Mouse (Mus musculus) intestine, embryonic 16.5 days (tissue): ENCODE measurements at regions not wholly inside any gene's neighbourhood (a gene's known extent, or its start where the extent isn't known, plus 50 kb on each side); places are given as distances from the start of the nearest gene placed in this dataset.

Source experiments
- ATAC-seq: fragments of 200-750 bp; cut with Nextera tagmentation; 2 replicates; pipeline ENCODE4 v1.8.0; 2017; ENCODE audit warnings: moderate TSS enrichment, moderate library complexity
- H3K27ac ChIP-seq: fragments of 300-500 bp; sonication (generic); 2 replicates; pipeline ENCODE4 v1.5.1; 2014; ENCODE audit warnings: mild to moderate bottlenecking, low read length
- H3K27me3 ChIP-seq: fragments of 300-500 bp; sonication (generic); replicated peaks from 2 replicates; pipeline ENCODE4 v1.6.1; 2014; ENCODE audit warnings: low read length, control low read depth, mixed read lengths; ENCODE audit not compliant: control insufficient read depth, insufficient read depth
- H3K36me3 ChIP-seq: fragments of 300-500 bp; sonication (generic); 2 replicates; pipeline ENCODE4 v1.6.1; 2014; ENCODE audit warnings: low read length, control low read depth; ENCODE audit not compliant: control insufficient read depth, insufficient read depth
- H3K4me1 ChIP-seq: fragments of 300-500 bp; sonication (generic); 2 replicates; pipeline ENCODE4 v1.6.1; 2014; ENCODE audit warnings: low read length, control low read depth, mixed read lengths; ENCODE audit not compliant: control insufficient read depth, insufficient read depth
- H3K4me2 ChIP-seq: fragments of 300-500 bp; sonication (generic); 2 replicates; pipeline ENCODE4 v1.6.1; 2014; ENCODE audit warnings: low read depth, low read length, control low read depth
- H3K4me3 ChIP-seq: fragments of 300-500 bp; sonication (generic); 2 replicates; pipeline ENCODE4 v1.5.1; 2014; ENCODE audit warnings: mild to moderate bottlenecking, low read length
- H3K9ac ChIP-seq: fragments of 300-500 bp; sonication (generic); 2 replicates; pipeline ENCODE4 v1.6.1; 2014; ENCODE audit warnings: low read depth, low read length
- H3K9me3 ChIP-seq: fragments of 300-500 bp; sonication (generic); 2 replicates; pipeline ENCODE4 v1.6.1; 2016; ENCODE audit warnings: low read length, control low read depth; ENCODE audit not compliant: control insufficient read depth
- WGBS: fragments of 180-500 bp; shearing (Covaris S2); extraction: QIAGEN DNeasy Blood & Tissue Kit; methylation state at CpG from one replicate; pipeline ENCODE4 v1.1.7; 2014; 5-methylcytosine and 5-hydroxymethylcytosine counted together

DNA sequence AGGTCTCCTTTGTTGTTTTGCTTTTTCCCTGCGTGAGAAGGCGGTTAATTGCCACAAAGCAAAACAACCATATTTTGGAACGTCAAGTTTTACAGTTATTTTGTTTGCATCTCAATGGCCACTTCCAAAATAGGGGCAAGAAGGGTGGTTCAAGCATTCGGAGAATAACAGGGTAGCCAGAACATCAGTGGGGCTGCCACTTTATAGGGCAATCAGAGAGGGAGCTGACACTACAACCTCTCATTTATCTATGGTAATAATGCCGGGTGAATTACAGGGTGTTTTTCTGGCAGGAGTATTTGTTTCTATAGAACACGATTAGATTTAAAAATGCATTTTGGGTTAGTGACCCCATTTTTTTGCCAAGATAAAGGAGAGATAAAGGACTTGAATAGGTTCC, 173.9 kb upstream of the Igfbp7 start:
- no peak overlapping the region for H3K27ac ChIP-seq
- no peaks in the 10 kb centered on the region for H3K36me3 ChIP-seq
- no peak overlapping the region for H3K9ac ChIP-seq
- H3K4me3 ChIP-seq: no peak overlapping the region
- no peaks in the 10 kb centered on the region for H3K9me3 ChIP-seq
- no peak for ATAC-seq
- no peak overlapping the region for H3K4me2 ChIP-seq
- WGBS: 60% methylated on average over 6 of the region's 6 CpGs
- H3K4me1 ChIP-seq: peaks cover 4% of the 10 kb centered on the region; the same call in 1 of the 2 replicates
- no peaks in the 10 kb centered on the region for H3K27me3 ChIP-seq

DNA sequence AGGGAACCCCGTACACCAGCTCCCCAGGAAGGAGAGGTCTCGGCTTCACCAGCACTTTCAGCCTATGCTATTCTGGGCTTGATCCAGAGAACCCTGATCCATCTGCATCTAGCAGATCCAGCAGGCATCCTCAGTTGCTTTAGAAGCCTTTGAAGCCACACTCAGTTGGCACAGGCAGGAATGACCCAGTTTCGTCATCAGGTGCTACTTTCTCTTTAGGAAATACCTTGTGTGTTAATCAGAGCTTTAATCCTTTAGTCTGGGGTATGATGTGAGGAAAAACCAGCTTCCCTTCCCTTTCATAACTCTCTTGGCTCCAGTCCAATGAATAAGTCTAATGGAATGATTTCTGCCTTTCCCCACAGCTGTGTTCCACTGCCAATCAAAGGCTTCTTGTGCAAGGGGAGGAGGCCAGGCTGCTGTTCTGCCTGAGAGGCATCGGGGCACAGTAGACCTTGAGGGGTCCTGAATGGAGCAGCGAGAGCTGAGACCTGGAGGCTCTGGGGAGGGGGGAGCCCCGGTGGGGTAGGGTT, 173.3 kb upstream of the Igfbp7 start:
- H3K4me2 ChIP-seq: no peak overlapping the region
- no peak overlapping the region for H3K9ac ChIP-seq
- no peaks in the 10 kb centered on the region for H3K9me3 ChIP-seq
- ATAC-seq: peak; percentile 56; the same call in 1 of the 2 replicates
- no peaks in the 10 kb centered on the region for H3K36me3 ChIP-seq
- peaks cover 4% of the 10 kb centered on the region; the same call in 1 of the 2 replicates for H3K4me1 ChIP-seq
- WGBS: 48% methylated on average over 6 of the region's 6 CpGs
- no peak overlapping the region for H3K4me3 ChIP-seq
- no peak overlapping the region for H3K27ac ChIP-seq
- H3K27me3 ChIP-seq: no peaks in the 10 kb centered on the region

DNA sequence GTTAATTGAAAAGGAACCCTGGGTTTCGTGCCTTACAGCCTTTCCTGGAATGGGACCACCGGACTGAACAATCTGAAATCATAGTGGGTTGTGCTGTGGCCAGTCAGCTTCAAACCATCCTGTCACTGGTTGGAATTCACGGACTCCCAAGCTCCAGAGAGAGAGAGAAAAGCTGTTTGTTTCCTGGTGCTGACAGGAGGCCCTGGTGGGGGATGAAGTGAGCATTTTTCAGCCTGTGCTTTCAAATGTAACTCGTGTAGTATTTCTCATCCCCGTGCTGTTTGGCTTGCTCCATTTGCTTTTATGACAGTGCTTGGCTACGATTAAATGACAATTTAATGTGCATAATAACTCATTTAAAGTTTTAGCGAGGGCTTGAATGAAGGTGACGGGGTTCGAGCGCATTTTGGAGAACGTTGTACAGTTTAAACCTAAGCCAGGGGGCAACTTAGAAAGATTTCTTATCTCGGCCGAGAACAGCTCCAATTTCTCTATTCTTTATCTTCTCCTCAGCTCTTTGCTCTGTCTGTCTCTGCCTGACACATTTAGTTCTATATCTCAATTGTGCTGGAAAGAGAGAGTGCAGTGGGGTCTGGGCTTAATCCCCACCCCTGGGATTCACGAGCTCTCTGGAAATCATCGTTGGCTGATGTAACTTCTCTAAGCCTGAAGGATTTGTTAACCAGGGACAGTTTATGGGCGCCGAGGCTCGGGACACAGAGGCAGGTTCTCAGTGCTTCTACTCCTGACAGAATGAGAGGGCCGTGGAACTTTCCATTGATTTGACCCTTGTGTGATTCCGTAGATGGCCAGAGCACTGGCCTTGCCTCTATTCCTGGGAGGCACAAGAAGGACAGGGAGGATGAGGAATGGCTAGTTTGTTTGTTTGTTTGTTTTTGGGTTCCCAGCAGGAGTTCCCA, 172.2 kb upstream of the Igfbp7 start:
- no peak overlapping the region for H3K27ac ChIP-seq
- no peak overlapping the region for H3K9ac ChIP-seq
- no peaks in the 10 kb centered on the region for H3K9me3 ChIP-seq
- H3K4me3 ChIP-seq: no peak overlapping the region
- no peak for ATAC-seq
- H3K36me3 ChIP-seq: no peaks in the 10 kb centered on the region
- H3K4me2 ChIP-seq: no peak overlapping the region
- 36% methylated on average over 20 of the region's 20 CpGs for WGBS
- peaks cover 4% of the 10 kb centered on the region; the same call in 1 of the 2 replicates for H3K4me1 ChIP-seq
- no peaks in the 10 kb centered on the region for H3K27me3 ChIP-seq

DNA sequence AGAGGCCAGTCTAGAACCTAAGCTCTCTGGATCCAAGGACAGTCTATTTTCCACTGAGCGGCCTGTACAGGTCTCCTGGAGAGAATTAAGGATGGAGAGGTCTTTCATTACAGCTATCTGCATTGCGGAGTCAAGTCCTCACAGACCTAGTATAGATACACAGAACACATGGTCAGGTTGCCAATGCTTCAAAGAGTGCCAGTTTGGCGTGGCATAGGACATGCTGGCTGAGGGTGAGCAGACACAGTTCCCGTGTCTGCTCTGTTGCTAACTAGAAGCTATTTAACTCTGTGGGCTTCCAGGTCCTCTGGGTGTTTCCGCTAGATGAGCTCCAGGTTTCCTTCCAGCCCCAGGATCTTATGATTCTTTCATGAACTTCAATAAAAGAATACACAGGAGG, 169.0 kb upstream of the Igfbp7 start:
- Histone ChIP-seq H3K27me3 (no peaks in the 10 kb centered on the region), H3K4me3 (no peak overlapping the region), H3K27ac (no peak overlapping the region), H3K9ac (no peak overlapping the region), H3K4me1 (peaks cover 4% of the 10 kb centered on the region; the same call in 1 of the 2 replicates), H3K9me3 (no peaks in the 10 kb centered on the region), H3K36me3 (no peaks in the 10 kb centered on the region), H3K4me2 (no peak overlapping the region)
- ATAC-seq: no peak
- 89% methylated on average over 5 of the region's 5 CpGs for WGBS

DNA sequence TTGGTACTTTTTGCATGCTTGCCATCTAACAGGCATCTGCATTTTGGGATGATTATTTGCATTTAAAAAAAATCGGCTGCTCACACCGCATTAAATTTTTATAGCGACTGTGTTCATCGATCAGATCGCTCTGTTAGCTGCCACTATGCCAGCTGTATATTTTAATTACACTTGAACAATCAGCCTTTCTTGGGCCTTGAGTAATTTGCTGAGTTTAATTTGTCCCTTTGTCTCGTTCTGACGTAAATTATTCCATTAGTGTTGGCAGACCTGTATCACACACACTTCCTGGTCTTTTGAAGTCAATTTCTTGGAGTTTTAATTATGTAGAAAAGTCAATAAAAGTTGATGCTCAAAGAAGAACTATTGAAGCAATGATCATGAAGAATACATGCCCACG, 167.9 kb upstream of the Igfbp7 start:
- Histone ChIP-seq H3K4me1 (no peaks in the 10 kb centered on the region; the same call in 1 of the 2 replicates), H3K27me3 (no peaks in the 10 kb centered on the region), H3K4me2 (no peak overlapping the region), H3K9ac (no peak overlapping the region), H3K9me3 (no peaks in the 10 kb centered on the region), H3K27ac (no peak overlapping the region), H3K4me3 (no peak overlapping the region), H3K36me3 (no peaks in the 10 kb centered on the region)
- 83% methylated on average over 8 of the region's 8 CpGs for WGBS
- ATAC-seq: no peak

DNA sequence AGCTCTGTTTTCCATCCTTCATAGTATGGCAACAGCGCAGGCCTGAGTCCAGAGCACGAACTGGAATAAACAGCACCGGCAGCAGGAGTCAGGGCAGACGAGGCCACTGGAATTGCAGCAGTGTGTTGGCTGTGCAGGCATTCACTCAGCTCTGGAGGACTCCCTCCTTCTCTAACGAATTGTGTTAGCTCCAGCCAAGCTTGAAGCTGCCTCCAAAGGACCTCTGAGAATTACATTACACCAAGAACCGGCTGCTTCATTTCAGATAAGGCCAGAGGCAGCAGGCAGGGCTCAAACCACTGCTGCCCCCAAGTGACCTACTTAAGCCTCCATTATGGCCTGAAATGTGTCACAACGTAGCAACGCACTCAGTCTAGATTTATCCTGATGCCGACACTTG, 162.5 kb upstream of the Igfbp7 start:
- no peak overlapping the region for H3K9ac ChIP-seq
- no peaks in the 10 kb centered on the region for H3K4me1 ChIP-seq
- no peak overlapping the region for H3K4me3 ChIP-seq
- H3K9me3 ChIP-seq: no peaks in the 10 kb centered on the region
- H3K27me3 ChIP-seq: no peaks in the 10 kb centered on the region
- no peak overlapping the region for H3K4me2 ChIP-seq
- no peaks in the 10 kb centered on the region for H3K36me3 ChIP-seq
- H3K27ac ChIP-seq: no peak overlapping the region
- WGBS: 68% methylated on average over 9 of the region's 9 CpGs
- no peak for ATAC-seq

DNA sequence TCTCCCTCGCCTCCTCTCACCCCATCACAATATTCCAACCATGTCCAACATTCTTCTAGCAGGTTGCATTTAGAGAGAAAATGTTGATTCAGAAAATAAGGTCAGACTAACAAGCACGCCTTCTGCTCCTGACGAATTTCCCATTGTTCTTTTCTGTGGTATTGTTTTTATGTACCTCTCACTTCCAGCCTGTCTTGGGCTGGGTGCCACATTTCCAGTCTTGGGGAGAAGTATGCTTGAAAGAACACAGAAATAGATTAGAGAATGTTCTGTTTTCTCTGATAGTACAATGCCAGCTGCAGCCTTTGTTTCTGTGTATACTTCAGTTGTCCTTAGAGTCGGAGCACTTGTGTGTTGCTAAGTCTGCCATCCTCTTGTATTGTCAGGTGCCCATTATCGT, 160.3 kb upstream of the Igfbp7 start:
- Histone ChIP-seq H3K9me3 (no peaks in the 10 kb centered on the region), H3K27ac (no peak overlapping the region), H3K36me3 (no peaks in the 10 kb centered on the region), H3K4me3 (no peak overlapping the region), H3K9ac (no peak overlapping the region), H3K4me1 (no peaks in the 10 kb centered on the region), H3K27me3 (no peaks in the 10 kb centered on the region), H3K4me2 (no peak overlapping the region)
- ATAC-seq: no peak
- WGBS: 80% methylated on average over 5 of the region's 5 CpGs

DNA sequence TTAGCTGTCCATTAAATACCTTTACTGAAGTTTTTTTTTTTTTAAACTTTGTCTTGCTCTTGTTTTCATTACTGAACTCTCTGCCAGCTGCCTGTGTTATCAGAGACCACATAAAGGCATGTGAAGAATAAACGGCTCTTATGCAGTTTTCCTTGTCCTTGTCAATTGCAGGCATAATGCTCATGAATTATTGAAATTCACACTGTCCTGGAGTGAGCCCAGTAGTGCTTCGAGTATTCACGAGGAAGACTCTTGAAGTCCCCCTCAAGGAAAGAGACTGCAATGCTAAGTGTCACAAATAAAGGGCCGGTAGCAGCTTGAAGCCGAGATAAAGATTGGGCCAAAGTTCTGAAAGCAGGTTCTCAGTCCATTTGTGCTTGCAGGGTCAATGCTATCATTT, 144.7 kb upstream of the Igfbp7 start:
- Histone ChIP-seq H3K4me2 (no peak overlapping the region), H3K9ac (no peak overlapping the region), H3K9me3 (no peaks in the 10 kb centered on the region), H3K4me3 (no peak overlapping the region), H3K27me3 (no peaks in the 10 kb centered on the region), H3K36me3 (no peaks in the 10 kb centered on the region), H3K27ac (no peak overlapping the region), H3K4me1 (no peaks in the 10 kb centered on the region)
- WGBS: 68% methylated on average over 5 of the region's 5 CpGs
- ATAC-seq: no peak

DNA sequence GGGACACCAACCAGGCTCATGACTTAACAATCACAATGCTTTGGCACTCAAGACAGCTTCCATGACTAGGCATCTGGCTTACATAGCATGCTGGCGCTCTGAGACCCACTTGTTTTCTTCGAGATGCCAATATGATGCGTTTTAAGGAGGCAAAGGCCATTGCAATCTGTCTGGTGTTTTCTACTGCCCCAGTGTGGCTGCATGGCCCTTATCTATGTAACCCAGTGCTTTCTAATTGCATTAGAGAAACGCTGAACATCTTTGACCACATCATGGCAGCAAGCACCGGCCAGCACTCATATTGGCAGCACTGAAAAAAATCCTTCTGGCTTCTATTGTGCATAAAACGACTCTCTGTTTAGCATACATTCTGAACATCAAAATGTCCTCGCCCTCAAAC, 144.2 kb upstream of the Igfbp7 start:
- H3K4me3 ChIP-seq: no peak overlapping the region
- H3K27ac ChIP-seq: no peak overlapping the region
- H3K27me3 ChIP-seq: no peaks in the 10 kb centered on the region
- no peaks in the 10 kb centered on the region for H3K4me1 ChIP-seq
- no peak overlapping the region for H3K4me2 ChIP-seq
- no peak for ATAC-seq
- no peaks in the 10 kb centered on the region for H3K9me3 ChIP-seq
- H3K36me3 ChIP-seq: no peaks in the 10 kb centered on the region
- H3K9ac ChIP-seq: no peak overlapping the region
- WGBS: 80% methylated on average over 7 of the region's 7 CpGs
